30 mouse cellular contexts compared by ENCODE assay signal in genomic region chr8:87131716-87132115, GRCm38 (mm10).
"Had no signal": no experiment of that assay in that cellular context is flagged by ENCODE, and none has a peak within 500 bp of the region (broad histone marks: within the 10 kb centered on the region; RNA-seq: fewer than 3 reads in every experiment).

No protein-coding gene starts in this region.

- H3K4me3 ChIP-seq: limb, embryonic 10.5 days; limb, embryonic 12.5 days; limb, embryonic 13.5 days; limb, embryonic 15.5 days; liver, embryonic 12.5 days; liver, embryonic 13.5 days; liver, embryonic 15.5 days; lung, embryonic 15.5 days; megakaryocyte, embryonic 14.5 days; midbrain, embryonic 10.5 days; midbrain, embryonic 12.5 days; midbrain, embryonic 13.5 days; midbrain, embryonic 15.5 days; myocyte had no signal

- DNase-seq: left cerebral cortex, postnatal 4 days; liver; liver, embryonic 13.5 days; liver, postnatal 0 days; lung, adult 18-20 months; lung, adult 2 months; lung, embryonic 14.5 days; lung, postnatal 10 days; lung, postnatal 14 days; lung, postnatal 36 days; lung, postnatal 4 days; midbrain, embryonic 14.5 days had no signal

- H3K36me3 ChIP-seq: limb, embryonic 10.5 days; limb, embryonic 12.5 days; limb, embryonic 13.5 days; limb, embryonic 15.5 days; liver, embryonic 12.5 days; liver, embryonic 13.5 days; liver, embryonic 15.5 days; lung, embryonic 15.5 days; midbrain, embryonic 10.5 days; midbrain, embryonic 12.5 days; midbrain, embryonic 13.5 days; midbrain, embryonic 15.5 days had no signal

- H3K4me2 ChIP-seq: limb, embryonic 12.5 days; limb, embryonic 13.5 days; limb, embryonic 15.5 days; liver, embryonic 11.5 days; liver, embryonic 12.5 days; liver, embryonic 13.5 days; liver, embryonic 15.5 days; lung, embryonic 14.5 days; lung, embryonic 15.5 days; midbrain, embryonic 11.5 days; midbrain, embryonic 12.5 days; midbrain, embryonic 13.5 days; midbrain, embryonic 15.5 days had no signal

- H3K4me1 ChIP-seq: limb, embryonic 12.5 days; limb, embryonic 15.5 days; liver, embryonic 12.5 days; liver, embryonic 13.5 days; liver, embryonic 15.5 days; lung, embryonic 15.5 days; megakaryocyte, embryonic 14.5 days; midbrain, embryonic 12.5 days; midbrain, embryonic 15.5 days had no signal

- H3K9me3 ChIP-seq: limb, embryonic 10.5 days; limb, embryonic 13.5 days; limb, embryonic 15.5 days; liver, embryonic 12.5 days; liver, embryonic 13.5 days; liver, embryonic 15.5 days; lung, embryonic 15.5 days; midbrain, embryonic 10.5 days; midbrain, embryonic 12.5 days; midbrain, embryonic 13.5 days; midbrain, embryonic 15.5 days had no signal

- H3K27ac ChIP-seq: limb, embryonic 10.5 days; limb, embryonic 12.5 days; limb, embryonic 13.5 days; limb, embryonic 15.5 days; liver, embryonic 12.5 days; liver, embryonic 13.5 days; liver, embryonic 14.5 days; liver, embryonic 15.5 days; lung, embryonic 15.5 days; macrophage; midbrain, embryonic 10.5 days; midbrain, embryonic 12.5 days; midbrain, embryonic 13.5 days; midbrain, embryonic 15.5 days had no signal

- H3K9ac ChIP-seq: limb, embryonic 12.5 days; limb, embryonic 13.5 days; limb, embryonic 15.5 days; liver, embryonic 12.5 days; liver, embryonic 13.5 days; liver, embryonic 14.5 days; liver, embryonic 15.5 days; liver, postnatal 0 days; lung, embryonic 14.5 days; lung, embryonic 15.5 days; midbrain, embryonic 12.5 days; midbrain, embryonic 13.5 days; midbrain, embryonic 15.5 days had no signal

- ATAC-seq: liver, embryonic 12.5 days; liver, postnatal 0 days; midbrain, embryonic 13.5 days; midbrain, embryonic 15.5 days; midbrain, embryonic 16.5 days had no signal

- H3K27me3 ChIP-seq: limb, embryonic 12.5 days; limb, embryonic 13.5 days; limb, embryonic 15.5 days; liver, embryonic 12.5 days; liver, embryonic 13.5 days; liver, embryonic 15.5 days; lung, embryonic 15.5 days; megakaryocyte, embryonic 14.5 days; midbrain, embryonic 12.5 days; midbrain, embryonic 13.5 days; midbrain, embryonic 15.5 days had no signal
